Mouse (Mus musculus) small intestine, adult 2 months (tissue): ENCODE results near the gene Stx3.

Source experiments
- CTCF ChIP-seq: fragments of 200-500 bp; IDR thresholded peaks from 2 replicates; pipeline ENCODE4 v1.5.1; 2012; ENCODE audit warnings: low read depth, mild to moderate bottlenecking, control low read depth, inconsistent platforms, low read length, moderate library complexity, mixed read lengths; ENCODE audit not compliant: insufficient replicate concordance, insufficient read length; ENCODE audit errors: extremely low read depth
- POLR2A ChIP-seq: fragments of 200-500 bp; IDR thresholded peaks from 2 replicates; pipeline ENCODE4 v1.6.1; 2012; ENCODE audit warnings: low read depth, mild to moderate bottlenecking, control low read depth, inconsistent platforms, low read length, moderate library complexity

GRCm38 (mm10) chr19:11817586-11817985 lies 1.6 kb downstream of the Stx3 start:
- TF ChIP-seq POLR2A (no peak), CTCF (no peak)
